Mouse (Mus musculus) liver, postnatal 0 days (tissue): ENCODE results near the gene Ptprr.

ENCODE experiments used
- CTCF ChIP-seq: sonication (generic); IDR thresholded peaks from 2 replicates; pipeline ENCODE4 v1.5.1; 2016; ENCODE audit warnings: antibody characterized with exemption, low read depth
- EP300 ChIP-seq: IDR thresholded peaks from 2 replicates; pipeline ENCODE4 v1.6.1; 2016; ENCODE audit warnings: antibody characterized with exemption, low read depth, mild to moderate bottlenecking

DNA sequence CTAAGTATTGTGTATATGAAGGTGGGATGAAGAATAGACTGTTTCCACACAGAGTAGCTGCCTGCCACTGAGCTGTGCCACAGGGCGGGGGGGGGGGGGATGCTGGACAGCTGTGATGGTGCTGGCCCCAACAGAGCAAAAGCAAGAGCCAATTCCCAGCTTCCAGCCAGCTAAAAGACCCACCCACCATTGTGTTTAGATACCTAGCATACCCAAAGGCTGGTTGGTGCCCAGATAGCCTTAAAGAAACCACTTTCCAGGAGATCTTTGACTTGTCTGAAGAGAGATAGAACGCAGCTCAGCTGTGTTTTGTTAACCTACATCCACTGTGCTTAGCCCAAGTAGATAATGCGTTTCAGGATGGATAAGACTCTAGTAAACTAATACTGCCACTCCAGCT lies 254.1 kb downstream of the Ptprr start:
- no peak for TF ChIP-seq CTCF
- TF ChIP-seq EP300 = no peak
